Comparison of ENCODE assay signal across 16 mouse cellular contexts in genomic region chr19:59995557-59995956, GRCm38 (mm10).
"Had no signal": no experiment of that assay in that cellular context is flagged by ENCODE, and none has a peak within 500 bp of the region (broad histone marks: within the 10 kb centered on the region; RNA-seq: fewer than 3 reads in every experiment).

No protein-coding gene starts in this region.

- ATAC-seq: hindbrain, postnatal 0 days; intestine, embryonic 16.5 days had no signal

- DNase-seq: gastrocnemius, postnatal 14 days; gastrocnemius, postnatal 36 days; heart, adult 11 months; heart, adult 2 months; heart, postnatal 14 days; heart, postnatal 36 days; kidney, adult 11 months; kidney, adult 2 months; kidney, adult 9 months; kidney, postnatal 14 days; kidney, postnatal 36 days; layer of hippocampus, adult 9-11 months; liver; liver, embryonic 13.5 days had no signal
